Mouse (Mus musculus) hindbrain, embryonic 12.5 days (tissue): ENCODE data around the gene Tes3-ps. TPM values are rescaled to one million over a fixed set of nuclear protein-coding genes. Genes with fewer than 3 reads are reported as not detected.

Experiments used
- ATAC-seq: fragments of 200-750 bp; cut with Nextera tagmentation; 2 replicates; pipeline ENCODE4 v1.8.0; 2017; ENCODE audit warnings: moderate TSS enrichment; ENCODE audit not compliant: low FRiP score
- H3K27ac ChIP-seq: fragments of 300-500 bp; sonication (generic); 2 replicates; pipeline ENCODE4 v1.5.1; 2016; ENCODE audit warnings: mild to moderate bottlenecking
- H3K27me3 ChIP-seq: fragments of 300-500 bp; sonication (generic); 2 replicates; pipeline ENCODE4 v1.6.1; 2016; ENCODE audit warnings: mild to moderate bottlenecking
- H3K36me3 ChIP-seq: fragments of 300-500 bp; sonication (generic); 2 replicates; pipeline ENCODE4 v1.6.1; 2016; ENCODE audit warnings: mild to moderate bottlenecking
- H3K4me1 ChIP-seq: fragments of 300-500 bp; sonication (generic); 2 replicates; pipeline ENCODE4 v1.6.1; 2016
- H3K4me2 ChIP-seq: fragments of 300-500 bp; sonication (generic); replicated peaks from 2 replicates; pipeline ENCODE4 v1.6.1; 2016; ENCODE audit warnings: mild to moderate bottlenecking
- H3K4me3 ChIP-seq: fragments of 300-500 bp; sonication (generic); 2 replicates; pipeline ENCODE4 v1.5.1; 2016; ENCODE audit warnings: mild to moderate bottlenecking
- H3K9ac ChIP-seq: fragments of 300-500 bp; sonication (generic); 2 replicates; pipeline ENCODE4 v1.6.1; 2016; ENCODE audit warnings: mild to moderate bottlenecking, moderate library complexity
- H3K9me3 ChIP-seq: fragments of 300-500 bp; sonication (generic); replicated peaks from 2 replicates; pipeline ENCODE4 v1.6.1; 2016; ENCODE audit warnings: mild to moderate bottlenecking
- WGBS: fragments of 180-500 bp; shearing (Covaris S2); methylation state at CpG from one replicate; pipeline ENCODE4 v1.1.7; 2016; 5-methylcytosine and 5-hydroxymethylcytosine counted together
- polyA plus RNA-seq: library from polyadenylated mRNA; unstranded; fragments of >200 nt; fragmentation: Nextera tagmentation; extraction: Ambion mirVana; gene quantifications from 2 replicates; pipeline ENCODE4 v1.2.1, GENCODE M21; 2016

The Tes3-ps gene
- polyA plus RNA-seq, 1 experiment from 2014 or later: 0.79 TPM

- WGBS: 38% methylated on average over 2 of the region's 2 CpGs
- Histone ChIP-seq H3K4me2 (no peak overlapping the region), H3K27ac (no peak overlapping the region), H3K9ac (no peak overlapping the region), H3K4me1 (no peaks in the 10 kb centered on the region), H3K9me3 (no peaks in the 10 kb centered on the region), H3K27me3 (no peaks in the 10 kb centered on the region), H3K36me3 (no peaks in the 10 kb centered on the region), H3K4me3 (no peak overlapping the region)
- ATAC-seq: no peak
Observed at GRCm38 (mm10) chr13:49518761-49519160, 25.6 kb downstream of the Tes3-ps start.

GRCm38 (mm10) chr13:49526235-49526634 is 33.1 kb downstream of the Tes3-ps start:
- Histone ChIP-seq H3K36me3 (no peaks in the 10 kb centered on the region), H3K27ac (no peak overlapping the region), H3K4me1 (no peaks in the 10 kb centered on the region), H3K9me3 (no peaks in the 10 kb centered on the region), H3K27me3 (no peaks in the 10 kb centered on the region), H3K4me3 (no peak overlapping the region), H3K9ac (no peak overlapping the region), H3K4me2 (no peak overlapping the region)
- no peak for ATAC-seq
- 80% methylated on average over 2 of the region's 2 CpGs for WGBS

GRCm38 (mm10) chr13:49530636-49531035 is 37.5 kb downstream of the Tes3-ps start:
- Histone ChIP-seq H3K36me3 (no peaks in the 10 kb centered on the region), H3K9ac (no peak overlapping the region), H3K27ac (no peak overlapping the region), H3K4me1 (no peaks in the 10 kb centered on the region), H3K4me3 (no peak overlapping the region), H3K9me3 (no peaks in the 10 kb centered on the region), H3K4me2 (no peak overlapping the region), H3K27me3 (no peaks in the 10 kb centered on the region)
- WGBS: 92% methylated on average over 4 of the region's 4 CpGs
- ATAC-seq: no peak

GRCm38 (mm10) chr13:49536946-49537345 is 43.8 kb downstream of the Tes3-ps start:
- Histone ChIP-seq H3K27ac (no peak overlapping the region), H3K27me3 (no peaks in the 10 kb centered on the region), H3K36me3 (no peaks in the 10 kb centered on the region), H3K4me3 (no peak overlapping the region), H3K9me3 (no peaks in the 10 kb centered on the region), H3K4me2 (no peak overlapping the region), H3K4me1 (no peaks in the 10 kb centered on the region), H3K9ac (no peak overlapping the region)
- WGBS: 94% methylated on average over 1 of the region's 1 CpGs
- ATAC-seq: no peak

- no peaks in the 10 kb centered on the region for H3K27me3 ChIP-seq
- no peaks in the 10 kb centered on the region for H3K9me3 ChIP-seq
- no peak overlapping the region for H3K27ac ChIP-seq
- no peak overlapping the region for H3K9ac ChIP-seq
- H3K4me3 ChIP-seq: no peak overlapping the region
- no peaks in the 10 kb centered on the region for H3K36me3 ChIP-seq
- WGBS: 94% methylated on average over 1 of the region's 1 CpGs
- H3K4me2 ChIP-seq: no peak overlapping the region
- no peak for ATAC-seq
- no peaks in the 10 kb centered on the region for H3K4me1 ChIP-seq
Observed at GRCm38 (mm10) chr13:49538693-49539092, 45.6 kb downstream of the Tes3-ps start.

GRCm38 (mm10) chr13:49544279-49544678 is 51.2 kb downstream of the Tes3-ps start, which contains the start of gene Aspn:
TSS of gene Aspn (plus strand) at chr13:49544443.
- ATAC-seq: no peak
- H3K4me1 ChIP-seq: no peaks in the 10 kb centered on the region
- H3K27ac ChIP-seq: no peak within 1 kb of the TSS
- WGBS: 80% methylated on average over 3 of the region's 3 CpGs
- H3K4me3 ChIP-seq: no peak within 1 kb of the TSS
- no peak within 1 kb of the TSS for H3K9ac ChIP-seq
- no peaks in the 10 kb centered on the region for H3K36me3 ChIP-seq
- H3K27me3 ChIP-seq: no peaks in the 10 kb centered on the region
- no peak within 1 kb of the TSS for H3K4me2 ChIP-seq
- H3K9me3 ChIP-seq: no peaks in the 10 kb centered on the region

GRCm38 (mm10) chr13:49545646-49546045 is 52.5 kb downstream of the Tes3-ps start:
- Histone ChIP-seq H3K9me3 (no peaks in the 10 kb centered on the region), H3K27me3 (no peaks in the 10 kb centered on the region), H3K36me3 (no peaks in the 10 kb centered on the region), H3K9ac (no peak overlapping the region), H3K4me3 (no peak overlapping the region), H3K4me1 (no peaks in the 10 kb centered on the region), H3K4me2 (no peak overlapping the region), H3K27ac (no peak overlapping the region)
- ATAC-seq: no peak
- WGBS: 66% methylated on average over 3 of the region's 3 CpGs

Other genes starting within 250 kb of the Tes3-ps start
- 0.47 and 0.96 TPM in 2 replicates for gene Susd3, start 244.6 kb upstream of the Tes3-ps start, polyA plus RNA-seq
- 1.1 and 1.2 TPM in 2 replicates for gene Fgd3, start 173.0 kb upstream of the Tes3-ps start, polyA plus RNA-seq
- 40.7 and 44.2 TPM in 2 replicates for gene Bicd2, start 151.7 kb upstream of the Tes3-ps start, polyA plus RNA-seq
- gene Ippk, start 72.1 kb upstream of the Tes3-ps start, polyA plus RNA-seq: 16.5 and 17.3 TPM in 2 replicates
- gene Ecm2, start 11.5 kb downstream of the Tes3-ps start, polyA plus RNA-seq: 1.4 TPM in 2 replicates
- gene Aspn, start 51.1 kb downstream of the Tes3-ps start, polyA plus RNA-seq: 3.0 and 4.8 TPM in 2 replicates
- 0.30 and 0.58 TPM in 2 replicates for gene Omd, start 89.1 kb downstream of the Tes3-ps start, polyA plus RNA-seq
- gene Ogn, start 114.7 kb downstream of the Tes3-ps start, polyA plus RNA-seq: 25.9 and 39.8 TPM in 2 replicates
- 19.3 and 20.6 TPM in 2 replicates for gene Cenpp, start 159.5 kb downstream of the Tes3-ps start, polyA plus RNA-seq
- 23.7 and 29.4 TPM in 2 replicates for gene Nol8, start 159.8 kb downstream of the Tes3-ps start, polyA plus RNA-seq
- gene Iars, start 188.8 kb downstream of the Tes3-ps start, polyA plus RNA-seq: 77.2 and 80.5 TPM in 2 replicates